Mouse (Mus musculus) liver, embryonic 12.5 days (tissue): ENCODE results near the gene Olfr983. TPM values are rescaled to one million over a fixed set of nuclear protein-coding genes. Genes with fewer than 3 reads are reported as not detected.

Experiments
- ATAC-seq: fragments of 200-750 bp; cut with Nextera tagmentation; 2 replicates; pipeline ENCODE4 v1.8.0; 2017; ENCODE audit warnings: moderate number of reproducible peaks, mild to moderate bottlenecking, moderate library complexity
- H3K27ac ChIP-seq: fragments of 300-500 bp; sonication (generic); 2 replicates; pipeline ENCODE4 v1.5.1; 2016; ENCODE audit warnings: mild to moderate bottlenecking
- H3K27me3 ChIP-seq: fragments of 300-500 bp; sonication (generic); replicated peaks from 2 replicates; pipeline ENCODE4 v1.6.1; 2016; ENCODE audit warnings: mild to moderate bottlenecking, moderate library complexity
- H3K36me3 ChIP-seq: fragments of 300-500 bp; sonication (generic); 2 replicates; pipeline ENCODE4 v1.6.1; 2016; ENCODE audit warnings: mild to moderate bottlenecking, moderate library complexity
- H3K4me1 ChIP-seq: fragments of 300-500 bp; sonication (generic); 2 replicates; pipeline ENCODE4 v1.6.1; 2016
- H3K4me2 ChIP-seq: fragments of 300-500 bp; sonication (generic); 2 replicates; pipeline ENCODE4 v1.6.1; 2016; ENCODE audit warnings: mild to moderate bottlenecking, moderate library complexity
- H3K4me3 ChIP-seq: fragments of 300-500 bp; sonication (generic); 2 replicates; pipeline ENCODE4 v1.5.1; 2016; ENCODE audit warnings: mild to moderate bottlenecking, moderate library complexity
- H3K9ac ChIP-seq: fragments of 300-500 bp; sonication (generic); 2 replicates; pipeline ENCODE4 v1.6.1; 2016; ENCODE audit warnings: mild to moderate bottlenecking, moderate library complexity
- H3K9me3 ChIP-seq: fragments of 300-500 bp; sonication (generic); replicated peaks from 2 replicates; pipeline ENCODE4 v1.6.1; 2016; ENCODE audit warnings: mild to moderate bottlenecking, moderate library complexity
- WGBS: fragments of 180-500 bp; shearing (Covaris S2); methylation state at CpG from one replicate; pipeline ENCODE4 v1.1.7; 2016; ENCODE audit not compliant: insufficient replicate concordance; 5-methylcytosine and 5-hydroxymethylcytosine counted together
- polyA plus RNA-seq: library from polyadenylated mRNA; unstranded; fragments of >200 nt; fragmentation: Nextera tagmentation; extraction: Ambion mirVana; gene quantifications from 2 replicates; pipeline ENCODE4 v1.2.1, GENCODE M21; 2016

The Olfr983 gene
- not detected in 2 replicates for polyA plus RNA-seq

GRCm38 (mm10) chr9:40093495-40093894, at the start of gene Olfr983:
Gene Olfr983, minus strand, starts transcription at chr9:40093595.
- H3K4me3 ChIP-seq = no peak within 1 kb of the TSS
- WGBS = 64% methylated on average over 2 of the region's 2 CpGs

DNA sequence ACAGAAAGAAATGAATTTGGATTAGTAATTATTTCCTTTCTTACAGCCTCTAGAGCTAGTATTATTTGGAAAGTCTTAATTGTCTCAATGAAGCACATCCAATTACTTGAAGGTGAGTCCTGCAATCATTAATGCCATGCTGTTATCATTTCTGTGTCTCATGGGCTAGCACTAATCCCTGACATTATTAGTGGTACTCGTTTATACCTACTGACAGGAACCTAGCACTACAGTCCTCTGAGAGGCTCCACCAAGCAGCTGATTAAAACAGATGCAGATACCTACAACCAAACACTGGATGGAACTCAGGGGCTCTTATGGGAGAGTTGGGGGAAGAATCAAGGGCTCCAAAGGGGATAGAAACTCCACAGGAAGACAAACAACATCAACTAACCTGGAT, 48.1 kb upstream of the Olfr983 start:
- Histone ChIP-seq H3K27me3 (no peaks in the 10 kb centered on the region), H3K4me2 (no peak overlapping the region), H3K9me3 (no peaks in the 10 kb centered on the region), H3K4me1 (no peaks in the 10 kb centered on the region), H3K36me3 (no peaks in the 10 kb centered on the region), H3K9ac (no peak overlapping the region), H3K27ac (no peak overlapping the region), H3K4me3 (no peak overlapping the region)
- WGBS = 39% methylated on average over 1 of the region's 1 CpGs
- no peak for ATAC-seq

More at GRCm38 (mm10) chr9:40093495-40093894, at the start of gene Olfr983:
- ATAC-seq = no peak
- no peak within 1 kb of the TSS for H3K4me2 ChIP-seq
- H3K4me1 ChIP-seq = no peaks in the 10 kb centered on the region
- no peak within 1 kb of the TSS for H3K9ac ChIP-seq
- H3K9me3 ChIP-seq = no peaks in the 10 kb centered on the region
- no peaks in the 10 kb centered on the region for H3K27me3 ChIP-seq
- no peak within 1 kb of the TSS for H3K27ac ChIP-seq
- H3K36me3 ChIP-seq = no peaks in the 10 kb centered on the region

DNA sequence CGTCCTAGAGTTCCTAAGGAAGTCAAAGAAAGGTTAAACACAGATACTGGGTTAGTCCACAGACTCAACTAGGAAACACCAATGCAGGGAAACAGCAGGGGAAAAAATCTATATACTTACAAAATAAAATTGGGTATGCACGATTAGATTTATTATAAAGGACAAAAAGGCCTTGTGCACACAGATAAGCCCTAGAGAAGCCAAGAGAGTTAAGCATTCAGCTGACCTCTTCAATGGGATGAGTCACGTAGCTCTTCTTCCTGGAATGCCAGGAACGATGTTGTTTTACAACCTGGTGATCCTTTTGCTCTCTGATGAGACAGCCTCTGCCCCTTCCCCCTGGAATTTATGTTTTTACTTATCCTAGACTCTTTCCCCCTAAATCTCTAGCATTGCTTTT, 46.1 kb upstream of the Olfr983 start:
- H3K4me1 ChIP-seq = no peaks in the 10 kb centered on the region
- H3K27me3 ChIP-seq = no peaks in the 10 kb centered on the region
- H3K27ac ChIP-seq = no peak overlapping the region
- no peak overlapping the region for H3K4me2 ChIP-seq
- H3K9me3 ChIP-seq = no peaks in the 10 kb centered on the region
- 44% methylated on average over 4 of the region's 4 CpGs for WGBS
- no peak for ATAC-seq
- no peaks in the 10 kb centered on the region for H3K36me3 ChIP-seq
- no peak overlapping the region for H3K9ac ChIP-seq
- H3K4me3 ChIP-seq = no peak overlapping the region

DNA sequence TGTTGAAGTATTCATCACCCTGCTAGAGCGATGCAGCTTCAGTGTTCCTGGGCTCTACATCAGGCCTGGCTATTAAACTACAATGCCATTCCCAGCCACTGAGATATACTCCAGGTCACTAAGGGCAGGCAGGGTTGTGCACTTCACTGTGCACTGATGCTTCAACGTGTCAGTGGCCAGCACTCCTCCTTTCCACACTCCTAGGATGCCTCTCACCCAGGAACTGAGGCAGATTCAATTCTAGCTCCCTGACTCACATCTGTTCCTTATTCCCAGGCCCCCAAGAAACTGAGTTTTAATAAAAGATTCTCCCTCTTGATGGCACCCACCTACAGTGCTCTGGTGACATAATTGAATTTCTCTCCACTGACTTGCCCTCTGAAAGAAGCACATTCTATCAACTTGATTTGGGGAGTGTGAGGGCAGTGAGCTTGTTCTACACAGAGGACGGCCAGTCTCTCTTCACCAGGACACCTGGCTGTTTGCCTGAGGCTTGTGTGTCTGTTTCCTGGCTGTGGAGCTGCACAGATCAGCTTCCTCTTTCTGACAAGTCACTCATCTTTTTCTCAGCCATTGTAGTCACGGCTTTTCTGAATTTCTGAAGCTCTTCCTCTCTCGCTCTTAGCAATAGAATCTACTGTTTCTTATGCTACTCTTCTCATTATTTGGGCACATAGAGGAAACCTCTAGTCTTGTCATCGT, 43.7 kb upstream of the Olfr983 start:
- no peaks in the 10 kb centered on the region for H3K27me3 ChIP-seq
- H3K4me2 ChIP-seq = no peak overlapping the region
- H3K9ac ChIP-seq = no peak overlapping the region
- WGBS = 50% methylated on average over 6 of the region's 6 CpGs
- H3K4me3 ChIP-seq = no peak overlapping the region
- ATAC-seq = no peak
- H3K9me3 ChIP-seq = no peaks in the 10 kb centered on the region
- no peak overlapping the region for H3K27ac ChIP-seq
- no peaks in the 10 kb centered on the region for H3K36me3 ChIP-seq
- H3K4me1 ChIP-seq = no peaks in the 10 kb centered on the region

GRCm38 (mm10) chr9:40130556-40130955, 37.2 kb upstream of the Olfr983 start:
- Histone ChIP-seq H3K4me2 (no peak overlapping the region), H3K4me3 (no peak overlapping the region), H3K27me3 (no peaks in the 10 kb centered on the region), H3K36me3 (no peaks in the 10 kb centered on the region), H3K9me3 (no peaks in the 10 kb centered on the region), H3K9ac (no peak overlapping the region), H3K4me1 (no peaks in the 10 kb centered on the region), H3K27ac (no peak overlapping the region)
- no peak for ATAC-seq
- 50% methylated on average over 1 of the region's 1 CpGs for WGBS

DNA sequence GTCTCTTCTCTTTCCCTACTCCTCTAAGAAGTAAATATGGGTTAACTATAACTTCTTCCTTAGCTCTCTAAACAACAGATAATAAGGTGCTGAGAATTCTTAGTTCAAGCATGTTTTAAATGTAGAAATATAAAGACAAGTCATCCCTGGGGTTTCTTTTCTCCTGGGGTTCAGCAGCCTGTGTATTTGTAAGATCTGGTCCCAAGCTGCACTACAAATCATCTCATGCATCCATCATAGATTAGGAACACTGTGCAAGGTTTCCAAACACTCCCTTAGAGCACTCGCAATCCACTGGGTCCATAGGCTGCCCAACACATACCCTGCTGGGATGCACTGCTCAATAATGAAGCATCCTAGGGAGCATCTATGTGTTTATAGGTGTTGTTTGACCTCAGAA, 36.7 kb upstream of the Olfr983 start, which contains the start of gene Olfr985:
TSS of gene Olfr985 (minus strand) at position 101 of the 400 bp plus-strand sequence.
- WGBS = 73% methylated on average over 1 of the region's 1 CpGs
- Histone ChIP-seq H3K9me3 (no peaks in the 10 kb centered on the region), H3K36me3 (no peaks in the 10 kb centered on the region), H3K9ac (no peak within 1 kb of the TSS), H3K27me3 (no peaks in the 10 kb centered on the region), H3K4me2 (no peak within 1 kb of the TSS), H3K27ac (no peak within 1 kb of the TSS), H3K4me3 (no peak within 1 kb of the TSS), H3K4me1 (no peaks in the 10 kb centered on the region)
- ATAC-seq = no peak

DNA sequence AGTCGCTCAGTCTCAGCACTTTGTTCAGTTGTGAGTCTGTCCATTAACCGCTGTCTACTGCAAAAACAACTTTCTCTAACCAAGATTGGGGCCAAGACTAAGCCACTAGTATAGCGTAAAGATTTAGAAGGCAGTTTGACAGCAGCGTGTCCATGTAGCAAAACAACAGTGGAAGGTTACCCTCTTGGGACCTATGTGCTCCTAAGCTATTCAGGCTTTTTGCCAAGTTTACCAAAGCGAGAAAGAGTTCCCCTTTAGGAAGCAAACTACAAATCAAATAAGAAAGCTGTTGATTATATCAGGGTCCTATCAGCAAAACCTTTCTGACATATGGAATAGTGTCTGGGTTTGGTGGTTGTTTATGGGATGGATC, 23.9 kb upstream of the Olfr983 start:
- Histone ChIP-seq H3K36me3 (no peaks in the 10 kb centered on the region), H3K4me2 (no peak overlapping the region), H3K27me3 (no peaks in the 10 kb centered on the region), H3K4me3 (no peak overlapping the region), H3K9me3 (no peaks in the 10 kb centered on the region), H3K4me1 (no peaks in the 10 kb centered on the region), H3K9ac (no peak overlapping the region), H3K27ac (no peak overlapping the region)
- ATAC-seq = no peak
- WGBS = 67% methylated on average over 5 of the region's 5 CpGs

DNA sequence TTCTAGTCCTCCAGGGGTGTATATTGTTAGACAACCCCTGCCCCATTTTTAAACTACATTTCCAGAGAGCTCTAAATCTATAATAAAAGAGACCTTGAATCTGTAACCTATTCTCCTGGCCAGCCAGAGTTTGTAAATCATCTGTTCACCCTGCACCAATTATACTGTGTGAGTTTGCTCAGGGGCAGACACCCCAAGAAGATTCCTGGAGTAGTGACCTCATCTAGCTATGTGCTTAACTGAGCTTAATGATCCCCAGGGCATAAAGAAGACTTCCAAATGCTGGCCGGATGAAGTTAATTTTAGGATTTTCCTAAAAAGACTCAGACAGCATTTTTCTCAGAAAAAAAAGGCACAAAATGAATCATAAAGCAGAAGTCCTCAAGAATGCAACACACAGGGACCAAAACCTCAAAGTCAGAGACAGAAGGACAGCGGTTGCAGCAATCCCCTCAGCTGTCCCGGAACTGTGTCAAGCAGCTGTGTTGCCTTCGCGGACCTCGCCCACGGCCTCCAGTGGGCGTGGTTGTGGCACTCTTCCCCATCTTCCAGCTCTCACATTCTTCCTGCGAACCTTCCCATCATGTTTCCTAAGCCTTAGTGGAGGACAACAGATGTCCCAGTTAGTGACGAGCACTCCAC, 23.4 kb upstream of the Olfr983 start:
- ATAC-seq = no peak
- no peaks in the 10 kb centered on the region for H3K4me1 ChIP-seq
- 40% methylated on average over 10 of the region's 10 CpGs for WGBS
- H3K4me3 ChIP-seq = no peak overlapping the region
- no peaks in the 10 kb centered on the region for H3K27me3 ChIP-seq
- no peaks in the 10 kb centered on the region for H3K36me3 ChIP-seq
- H3K9me3 ChIP-seq = no peaks in the 10 kb centered on the region
- no peak overlapping the region for H3K27ac ChIP-seq
- no peak overlapping the region for H3K4me2 ChIP-seq
- H3K9ac ChIP-seq = no peak overlapping the region

- 61% methylated on average over 2 of the region's 2 CpGs for WGBS
- Histone ChIP-seq H3K4me1 (no peaks in the 10 kb centered on the region), H3K27me3 (no peaks in the 10 kb centered on the region), H3K27ac (no peak within 1 kb of the TSS), H3K9ac (no peak within 1 kb of the TSS), H3K4me2 (no peak within 1 kb of the TSS), H3K36me3 (no peaks in the 10 kb centered on the region), H3K4me3 (no peak within 1 kb of the TSS), H3K9me3 (no peaks in the 10 kb centered on the region)
- no peak for ATAC-seq
Observed at GRCm38 (mm10) chr9:40114106-40114505, 20.7 kb upstream of the Olfr983 start, which contains the start of gene Olfr984. Gene Olfr984, minus strand, starts transcription at chr9:40114206.

DNA sequence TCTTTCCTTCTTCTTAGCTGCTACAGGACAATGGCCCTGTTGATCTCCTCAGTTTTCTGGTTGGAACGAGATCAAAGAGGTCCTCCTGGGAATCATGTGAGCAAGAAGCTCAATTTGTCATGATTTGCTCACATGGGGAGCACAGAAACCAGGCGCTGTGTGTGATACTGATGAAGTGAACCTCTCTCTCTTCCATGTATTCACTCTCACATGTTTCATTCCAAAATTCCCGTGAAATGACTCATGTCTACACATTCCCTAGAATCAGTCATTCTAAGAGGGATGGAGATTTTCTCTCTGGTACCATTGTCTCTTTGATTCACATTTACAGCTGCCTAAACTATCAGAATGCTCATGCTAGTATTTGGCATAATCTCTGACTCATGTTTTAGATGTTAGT, 1.4 kb upstream of the Olfr983 start:
- Histone ChIP-seq H3K27me3 (no peaks in the 10 kb centered on the region), H3K36me3 (no peaks in the 10 kb centered on the region), H3K9ac (no peak overlapping the region), H3K9me3 (no peaks in the 10 kb centered on the region), H3K4me3 (no peak overlapping the region), H3K27ac (no peak overlapping the region), H3K4me2 (no peak overlapping the region), H3K4me1 (no peaks in the 10 kb centered on the region)
- 54% methylated on average over 3 of the region's 3 CpGs for WGBS
- ATAC-seq = no peak

DNA sequence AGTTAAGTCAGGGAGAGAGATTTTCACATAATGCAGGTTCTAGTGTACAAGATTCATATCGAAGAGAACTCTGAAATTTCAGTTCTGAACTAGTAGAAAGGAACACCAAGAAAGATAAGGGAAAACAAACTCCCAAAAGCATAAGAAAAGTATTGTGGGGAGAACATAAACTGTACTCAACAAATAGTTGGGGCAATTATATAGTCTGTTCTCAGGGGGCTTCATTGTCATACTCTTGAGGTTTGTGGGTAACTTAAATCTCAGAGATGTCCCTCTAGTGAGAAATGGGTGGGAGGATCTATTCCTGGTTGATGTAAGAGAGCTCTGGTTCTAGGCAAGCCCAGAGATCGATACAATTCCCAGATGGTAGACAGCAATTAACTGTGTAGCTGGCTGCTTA, 19.9 kb downstream of the Olfr983 start, which contains the start of gene Olfr982:
TSS of gene Olfr982 (plus strand) at position 301 of the 400 bp plus-strand sequence.
- no peaks in the 10 kb centered on the region for H3K36me3 ChIP-seq
- H3K9ac ChIP-seq = no peak within 1 kb of the TSS
- no peak within 1 kb of the TSS for H3K4me3 ChIP-seq
- 65% methylated on average over 2 of the region's 2 CpGs for WGBS
- H3K27me3 ChIP-seq = no peaks in the 10 kb centered on the region
- ATAC-seq = no peak
- H3K27ac ChIP-seq = no peak within 1 kb of the TSS
- no peaks in the 10 kb centered on the region for H3K9me3 ChIP-seq
- H3K4me1 ChIP-seq = no peaks in the 10 kb centered on the region
- no peak within 1 kb of the TSS for H3K4me2 ChIP-seq

DNA sequence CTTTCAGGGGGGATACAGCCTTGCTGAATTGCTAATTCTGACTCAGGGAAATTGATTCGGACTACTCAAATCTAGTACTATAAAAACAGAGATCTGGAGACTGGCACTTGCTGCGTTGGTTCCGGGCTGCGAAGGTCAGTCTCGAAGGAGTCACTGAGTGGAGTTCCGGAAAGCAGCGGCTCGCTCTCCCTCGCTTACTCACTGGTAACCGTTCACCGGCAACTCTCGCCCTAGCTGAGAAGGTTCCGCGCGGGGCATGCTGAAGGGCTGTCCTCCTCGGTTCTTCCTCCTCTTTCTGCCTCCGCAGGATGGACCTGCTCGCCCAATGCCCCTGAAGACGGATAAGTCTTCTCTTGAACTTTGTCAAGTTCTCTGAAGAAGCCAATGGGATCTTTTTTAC, 43.3 kb downstream of the Olfr983 start:
- 73% methylated on average over 19 of the region's 19 CpGs for WGBS
- H3K27me3 ChIP-seq = no peaks in the 10 kb centered on the region
- no peak for ATAC-seq
- no peaks in the 10 kb centered on the region for H3K4me1 ChIP-seq
- H3K27ac ChIP-seq = no peak overlapping the region
- H3K4me2 ChIP-seq = no peak overlapping the region
- no peak overlapping the region for H3K9ac ChIP-seq
- no peaks in the 10 kb centered on the region for H3K9me3 ChIP-seq
- H3K36me3 ChIP-seq = no peaks in the 10 kb centered on the region
- H3K4me3 ChIP-seq = no peak overlapping the region
